Mouse (Mus musculus): ENCODE measurements at regions not wholly inside any gene's neighbourhood (a gene's known extent, or its start where the extent isn't known, plus 50 kb on each side); places are given as distances from the start of the nearest gene placed in this dataset.

- DNase-seq = peak; percentile 5
These were observed 724.4 kb upstream of the 2610301B20Rik start for GRCm38 (mm10) chr4:10149911-10150310.

- DNase-seq = peak; percentile 59
These were observed 723.8 kb upstream of the 2610301B20Rik start for GRCm38 (mm10) chr4:10150501-10150900.

GRCm38 (mm10) chr4:10155705-10156390 is 718.5 kb upstream of the 2610301B20Rik start:
- DNase-seq = no peak

GRCm38 (mm10) chr4:10189896-10190295 is 684.4 kb upstream of the 2610301B20Rik start:
- peak; percentile 53 for DNase-seq

- DNase-seq = no peak
These were observed 676.9 kb upstream of the 2610301B20Rik start for GRCm38 (mm10) chr4:10197245-10197943.

GRCm38 (mm10) chr4:10201835-10202234 is 672.5 kb upstream of the 2610301B20Rik start:
- DNase-seq = peak; percentile 8

GRCm38 (mm10) chr4:10204224-10204623 is 670.1 kb upstream of the 2610301B20Rik start:
- DNase-seq = no peak

- DNase-seq = no peak
These were observed 664.9 kb upstream of the 2610301B20Rik start for GRCm38 (mm10) chr4:10209324-10209923.

- no peak for DNase-seq
These were observed 663.0 kb upstream of the 2610301B20Rik start for GRCm38 (mm10) chr4:10211303-10211702.

GRCm38 (mm10) chr4:10235324-10235723 is 639.0 kb upstream of the 2610301B20Rik start:
- DNase-seq = no peak

GRCm38 (mm10) chr4:10242117-10242516 is 632.2 kb upstream of the 2610301B20Rik start:
- no peak for DNase-seq

GRCm38 (mm10) chr4:10242909-10243308 is 631.4 kb upstream of the 2610301B20Rik start:
- no peak for DNase-seq

- DNase-seq = no peak
These were observed 620.1 kb upstream of the 2610301B20Rik start for GRCm38 (mm10) chr4:10254029-10254690.

GRCm38 (mm10) chr4:10257537-10257936 is 616.8 kb upstream of the 2610301B20Rik start:
- DNase-seq = no peak

- DNase-seq = no peak
These were observed 613.9 kb upstream of the 2610301B20Rik start for GRCm38 (mm10) chr4:10260351-10260750.

GRCm38 (mm10) chr4:10265942-10266341 is 608.4 kb upstream of the 2610301B20Rik start:
- no peak for DNase-seq

- peak; percentile 43 for DNase-seq
These were observed 588.7 kb upstream of the 2610301B20Rik start for GRCm38 (mm10) chr4:10285562-10285961.

GRCm38 (mm10) chr4:10290326-10290725 is 584.0 kb upstream of the 2610301B20Rik start:
- no peak for DNase-seq

GRCm38 (mm10) chr4:10295012-10295530 is 579.2 kb upstream of the 2610301B20Rik start:
- no peak for DNase-seq

- DNase-seq = no peak
These were observed 578.1 kb upstream of the 2610301B20Rik start for GRCm38 (mm10) chr4:10296220-10296619.

- DNase-seq = no peak
These were observed 562.4 kb upstream of the 2610301B20Rik start for GRCm38 (mm10) chr4:10311886-10312285.

GRCm38 (mm10) chr4:10315144-10315543 is 559.2 kb upstream of the 2610301B20Rik start:
- no peak for DNase-seq

GRCm38 (mm10) chr4:10315875-10316274 is 558.4 kb upstream of the 2610301B20Rik start:
- no peak for DNase-seq
